Mouse (Mus musculus): Measurements from ENCODE around the gene Tgoln1.

DNA sequence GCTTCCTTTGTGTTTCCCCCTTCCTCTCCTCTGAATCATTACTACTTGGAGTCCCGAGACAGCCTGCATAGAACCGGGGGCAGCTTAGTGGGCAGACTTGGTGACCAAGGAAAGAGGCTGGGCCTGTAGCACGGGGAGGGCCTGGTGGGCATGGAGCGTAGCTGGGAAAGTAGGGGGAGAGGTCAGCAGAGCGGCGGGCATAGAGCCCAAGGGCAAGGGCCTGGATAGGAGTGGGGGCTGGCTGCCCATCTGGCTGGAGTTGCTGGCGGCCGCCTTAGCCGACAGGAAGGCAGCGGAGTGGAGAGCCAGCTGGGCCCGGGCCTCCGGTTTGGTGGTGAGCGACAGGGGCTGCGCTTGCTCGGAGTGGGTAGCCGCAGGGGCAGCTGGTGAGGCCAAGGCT lies 10.5 kb upstream of the Tgoln1 start:
- TF ChIP-seq CTCF (IDR thresholded peaks at IDR 0.05; ENCODE audit: low read depth, low read length), result no peak
- no peak for TF ChIP-seq POLR2A (IDR thresholded peaks at IDR 0.05; ENCODE audit: borderline replicate concordance, low read depth, low read length)
